Mouse (Mus musculus) forebrain, embryonic 10.5 days (tissue): ENCODE measurements at regions not wholly inside any gene's neighbourhood (a gene's known extent, or its start where the extent isn't known, plus 50 kb on each side); places are given as distances from the start of the nearest gene placed in this dataset.

Source experiments
- DNase-seq: peaks from one replicate; pipeline ENCODE4 v3.0.0-alpha.2; 2017; ENCODE audit warnings: low spot score; ENCODE audit errors: extremely low spot score
- H3K27ac ChIP-seq: fragments of 300-500 bp; sonication (generic); 2 replicates; pipeline ENCODE4 v1.5.1; 2016; ENCODE audit warnings: mild to moderate bottlenecking
- H3K27me3 ChIP-seq: fragments of 300-500 bp; sonication (generic); 2 replicates; pipeline ENCODE4 v1.6.1; 2016; ENCODE audit warnings: mild to moderate bottlenecking; ENCODE audit not compliant: poor library complexity, severe bottlenecking
- H3K36me3 ChIP-seq: fragments of 300-500 bp; sonication (generic); replicated peaks from 2 replicates; pipeline ENCODE4 v1.6.1; 2016; ENCODE audit warnings: mild to moderate bottlenecking, moderate library complexity
- H3K4me1 ChIP-seq: fragments of 300-500 bp; sonication (generic); 2 replicates; pipeline ENCODE4 v1.6.1; 2016
- H3K4me3 ChIP-seq: fragments of 300-500 bp; sonication (generic); 2 replicates; pipeline ENCODE4 v1.5.1; 2016; ENCODE audit warnings: mild to moderate bottlenecking, moderate library complexity
- H3K9me3 ChIP-seq: fragments of 300-500 bp; sonication (generic); 2 replicates; pipeline ENCODE4 v1.6.1; 2016; ENCODE audit warnings: mild to moderate bottlenecking, moderate library complexity
- WGBS: fragments of 180-500 bp; shearing (Covaris S2); methylation state at CpG from one replicate; pipeline ENCODE4 v1.1.7; 2016; 5-methylcytosine and 5-hydroxymethylcytosine counted together

- Histone ChIP-seq H3K27ac (peak overlapping the region; percentile 82), H3K9me3 (peaks cover 6% of the 10 kb centered on the region; the same call in 1 of the 2 replicates), H3K4me1 (peaks cover 31% of the 10 kb centered on the region), H3K4me3 (no peak overlapping the region), H3K27me3 (peaks cover 11% of the 10 kb centered on the region; the same call in 1 of the 2 replicates), H3K36me3 (no peaks in the 10 kb centered on the region)
- WGBS, result 55% methylated on average over 13 of the region's 13 CpGs
- peak; percentile 24 for DNase-seq
These were observed 98.5 kb downstream of the Mis18a start for GRCm38 (mm10) chr16:90628605-90629120.

- DNase-seq, result no peak
- peaks cover 54% of the 10 kb centered on the region for H3K4me1 ChIP-seq
- no peak overlapping the region for H3K27ac ChIP-seq
- H3K27me3 ChIP-seq, result peaks cover 11% of the 10 kb centered on the region; the same call in 1 of the 2 replicates
- no peak overlapping the region for H3K4me3 ChIP-seq
- H3K36me3 ChIP-seq, result no peaks in the 10 kb centered on the region
- H3K9me3 ChIP-seq, result peaks cover 6% of the 10 kb centered on the region; the same call in 1 of the 2 replicates
- WGBS, result 81% methylated on average over 9 of the region's 9 CpGs
These were observed 101.1 kb downstream of the Mis18a start for GRCm38 (mm10) chr16:90626035-90626670.

- peaks cover 6% of the 10 kb centered on the region; the same call in 1 of the 2 replicates for H3K9me3 ChIP-seq
- peaks cover 53% of the 10 kb centered on the region for H3K4me1 ChIP-seq
- no peak overlapping the region for H3K27ac ChIP-seq
- H3K36me3 ChIP-seq, result no peaks in the 10 kb centered on the region
- H3K4me3 ChIP-seq, result no peak overlapping the region
- H3K27me3 ChIP-seq, result peaks cover 11% of the 10 kb centered on the region; the same call in 1 of the 2 replicates
- DNase-seq, result no peak
- 89% methylated on average over 16 of the region's 16 CpGs for WGBS
These were observed 101.7 kb downstream of the Mis18a start for GRCm38 (mm10) chr16:90625301-90626034.

GRCm38 (mm10) chr16:90624039-90624625, 103.1 kb downstream of the Mis18a start:
- H3K27ac ChIP-seq, result peak overlapping the region; percentile 20; the same call in 1 of the 2 replicates
- 81% methylated on average over 17 of the region's 17 CpGs for WGBS
- no peak for DNase-seq
- H3K4me1 ChIP-seq, result peaks cover 46% of the 10 kb centered on the region
- no peaks in the 10 kb centered on the region for H3K27me3 ChIP-seq
- peaks cover 6% of the 10 kb centered on the region; the same call in 1 of the 2 replicates for H3K9me3 ChIP-seq
- H3K4me3 ChIP-seq, result no peak overlapping the region
- H3K36me3 ChIP-seq, result no peaks in the 10 kb centered on the region

GRCm38 (mm10) chr16:90622677-90623225, 104.5 kb downstream of the Mis18a start:
- Histone ChIP-seq H3K27me3 (no peaks in the 10 kb centered on the region), H3K4me3 (no peak overlapping the region), H3K9me3 (peaks cover 6% of the 10 kb centered on the region; the same call in 1 of the 2 replicates), H3K27ac (peak overlapping the region; percentile 27), H3K36me3 (no peaks in the 10 kb centered on the region), H3K4me1 (peaks cover 38% of the 10 kb centered on the region)
- DNase-seq, result no peak
- 85% methylated on average over 8 of the region's 8 CpGs for WGBS

- no peak overlapping the region for H3K4me3 ChIP-seq
- H3K36me3 ChIP-seq, result no peaks in the 10 kb centered on the region
- peaks cover 3% of the 10 kb centered on the region; the same call in 1 of the 2 replicates for H3K9me3 ChIP-seq
- WGBS, result 78% methylated on average over 13 of the region's 13 CpGs
- H3K4me1 ChIP-seq, result peaks cover 38% of the 10 kb centered on the region
- DNase-seq, result no peak
- peak overlapping the region; percentile 60; the same call in 1 of the 2 replicates for H3K27ac ChIP-seq
- H3K27me3 ChIP-seq, result no peaks in the 10 kb centered on the region
These were observed 105.3 kb downstream of the Mis18a start for GRCm38 (mm10) chr16:90621761-90622411.

GRCm38 (mm10) chr16:90619565-90620311, 107.5 kb downstream of the Mis18a start:
- no peak for DNase-seq

GRCm38 (mm10) chr16:90615791-90616190, 111.4 kb downstream of the Mis18a start:
- Histone ChIP-seq H3K4me3 (no peak overlapping the region), H3K27ac (no peak overlapping the region), H3K36me3 (no peaks in the 10 kb centered on the region), H3K27me3 (no peaks in the 10 kb centered on the region), H3K4me1 (0 out of 2 replicates have a peak, but pooled peaks cover 7% of the 10 kb centered on the region), H3K9me3 (no peaks in the 10 kb centered on the region)
- 87% methylated on average over 10 of the region's 10 CpGs for WGBS
- no peak for DNase-seq

More at GRCm38 (mm10) chr16:90619565-90620311, 107.5 kb downstream of the Mis18a start:
- no peaks in the 10 kb centered on the region for H3K36me3 ChIP-seq
- H3K27ac ChIP-seq, result no peak overlapping the region
- H3K9me3 ChIP-seq, result no peaks in the 10 kb centered on the region
- H3K4me3 ChIP-seq, result no peak overlapping the region
- peaks cover 38% of the 10 kb centered on the region for H3K4me1 ChIP-seq
- 86% methylated on average over 13 of the region's 13 CpGs for WGBS
- H3K27me3 ChIP-seq, result no peaks in the 10 kb centered on the region

- no peak for DNase-seq
- Histone ChIP-seq H3K36me3 (no peaks in the 10 kb centered on the region), H3K27ac (no peak overlapping the region), H3K4me1 (no peaks in the 10 kb centered on the region), H3K27me3 (no peaks in the 10 kb centered on the region), H3K9me3 (no peaks in the 10 kb centered on the region), H3K4me3 (no peak overlapping the region)
- WGBS, result 98% methylated on average over 1 of the region's 1 CpGs
These were observed 113.1 kb downstream of the Mis18a start for GRCm38 (mm10) chr16:90614137-90614536.

- Histone ChIP-seq H3K4me1 (no peaks in the 10 kb centered on the region), H3K36me3 (no peaks in the 10 kb centered on the region), H3K27ac (no peak overlapping the region), H3K4me3 (no peak overlapping the region), H3K27me3 (no peaks in the 10 kb centered on the region), H3K9me3 (no peaks in the 10 kb centered on the region)
- 89% methylated on average over 22 of the region's 22 CpGs for WGBS
- no peak for DNase-seq
These were observed 117.0 kb downstream of the Mis18a start for GRCm38 (mm10) chr16:90610097-90610808.

GRCm38 (mm10) chr16:90599329-90599870, 127.8 kb downstream of the Mis18a start:
- Histone ChIP-seq H3K36me3 (no peaks in the 10 kb centered on the region), H3K27me3 (no peaks in the 10 kb centered on the region), H3K27ac (no peak overlapping the region), H3K4me3 (no peak overlapping the region), H3K4me1 (no peaks in the 10 kb centered on the region), H3K9me3 (peaks cover 7% of the 10 kb centered on the region)
- 84% methylated on average over 7 of the region's 7 CpGs for WGBS
- no peak for DNase-seq
